Mouse (Mus musculus): ENCODE measurements at regions not wholly inside any gene's neighbourhood (a gene's known extent, or its start where the extent isn't known, plus 50 kb on each side); places are given as distances from the start of the nearest gene placed in this dataset.

DNA sequence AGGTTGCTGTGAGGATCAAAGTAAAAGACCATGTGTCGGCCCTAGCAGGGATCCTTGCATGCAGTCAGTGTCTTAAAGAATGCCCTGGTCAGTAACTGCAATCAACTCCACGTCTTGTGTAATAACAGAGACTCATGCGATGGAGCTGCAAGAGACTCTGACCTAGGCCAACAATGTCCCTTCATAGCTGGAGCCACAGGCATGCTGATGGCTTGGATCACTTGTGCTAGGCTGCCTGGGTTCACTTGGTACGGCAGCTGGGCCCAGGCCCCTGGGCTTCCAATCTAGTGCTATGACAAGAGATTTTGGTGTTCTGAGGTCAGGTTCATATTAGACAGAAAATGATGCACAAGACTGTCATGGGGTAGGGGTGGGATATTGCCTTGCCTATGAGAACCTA lies 258.0 kb upstream of the Gm4791 start:
- TF ChIP-seq POLR2A (IDR thresholded peaks at IDR 0.05; ENCODE audit: low read depth, low read length) (no peak), CTCF (IDR thresholded peaks at IDR 0.05; ENCODE audit: borderline replicate concordance, insufficient read depth, low read length) (no peak)

Data from embryonic fibroblast, embryonic 13.5 days (primary cell).